Mouse (Mus musculus): ENCODE measurements around the gene Gdf3.

- TF ChIP-seq CTCF (IDR thresholded peaks at IDR 0.05; ENCODE audit: low read depth) (no peak), EP300 (IDR thresholded peaks at IDR 0.05; ENCODE audit: low read depth) (no peak)
Measured at GRCm38 (mm10) chr6:122599054-122599737, 10.7 kb downstream of the Gdf3 start.

Data from heart, postnatal 0 days (tissue).